Mouse (Mus musculus): ENCODE results near the gene Ces3a.

GRCm38 (mm10) chr8:105011136-105011535 is 37.3 kb upstream of the Ces3a start:
- peak; percentile 40 for TF ChIP-seq CTCF (conservative IDR thresholded peaks at IDR 0.05; ENCODE audit: insufficient read depth, insufficient read length, low read depth, low read length)
- no peak for TF ChIP-seq POLR2A (IDR thresholded peaks at IDR 0.05; ENCODE audit: low read depth, low read length)

Measured in kidney, adult 2 months (tissue).